ENCODE assay signal across 20 mouse cellular contexts in the genomic region with DNA sequence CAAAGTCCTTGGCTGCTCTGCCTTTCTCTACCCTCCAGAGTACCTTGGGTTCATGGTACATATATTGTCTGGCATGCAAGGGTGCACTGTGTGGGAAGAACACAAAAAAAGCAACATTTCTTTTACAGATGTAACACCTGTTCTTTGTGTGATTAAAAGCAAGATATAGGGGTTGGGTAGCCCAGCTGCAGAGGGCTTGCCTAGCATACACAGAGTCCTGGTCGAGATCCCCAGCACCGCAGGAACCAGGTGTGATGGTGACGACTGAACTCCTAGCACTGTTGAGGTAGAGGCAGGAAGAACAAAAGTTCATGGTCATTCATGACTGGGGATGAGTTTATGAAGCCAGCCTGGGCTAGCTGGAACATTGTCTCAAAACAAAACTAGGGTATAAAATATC.
"Had no signal": no experiment of that assay in that cellular context is flagged by ENCODE, and none has a peak within 500 bp of the region (broad histone marks: within the 10 kb centered on the region; RNA-seq: fewer than 3 reads in every experiment).

No protein-coding gene starts in this region.

- H3K4me1 ChIP-seq: intestine, embryonic 15.5 days; kidney, embryonic 15.5 days; liver, embryonic 13.5 days; midbrain, embryonic 12.5 days; midbrain, embryonic 15.5 days; neural tube, embryonic 13.5 days; stomach, embryonic 15.5 days had no signal

- H3K27me3 ChIP-seq: intestine, embryonic 15.5 days; liver, embryonic 13.5 days; midbrain, embryonic 12.5 days; midbrain, embryonic 15.5 days; neural tube, embryonic 13.5 days; stomach, embryonic 15.5 days had no signal

- H3K4me3 ChIP-seq: intestine, embryonic 15.5 days; kidney, embryonic 15.5 days; left cerebral cortex, adult 2 months; liver, embryonic 13.5 days; midbrain, embryonic 12.5 days; midbrain, embryonic 15.5 days; myocyte; neural tube, embryonic 13.5 days; stomach, embryonic 15.5 days had no signal

- H3K36me3 ChIP-seq: intestine, embryonic 15.5 days; kidney, embryonic 15.5 days; liver, embryonic 13.5 days; midbrain, embryonic 12.5 days; midbrain, embryonic 15.5 days; neural tube, embryonic 13.5 days; stomach, embryonic 15.5 days had no signal

- DNase-seq: kidney, adult 11 months; kidney, adult 8-10 months; kidney, postnatal 10 days; kidney, postnatal 36 days; layer of hippocampus, postnatal 36 days; liver, embryonic 13.5 days; lung, adult 2 months; lung, postnatal 14 days; lung, postnatal 4 days; retina, postnatal 1 day; right cerebral cortex, postnatal 25 days; spleen, adult 18-20 months had no signal

- H3K27ac ChIP-seq: intestine, embryonic 15.5 days; kidney, embryonic 15.5 days; left cerebral cortex, adult 2 months; liver, embryonic 13.5 days; midbrain, embryonic 12.5 days; midbrain, embryonic 15.5 days; neural tube, embryonic 13.5 days; stomach, embryonic 15.5 days had no signal
